Mouse (Mus musculus) embryo, embryonic 10.5 days (tissue): ENCODE measurements around the gene Rhoj.
"Not testable (repeated sequence)": the region's sequence is repeated elsewhere in the genome, so short reads cannot be mapped to it uniquely, and the experiment has no call there.

Source experiments
- DNase-seq: peaks from one replicate; pipeline ENCODE4 v3.0.0-alpha.2; 2015; ENCODE audit warnings: low spot score

Gene Rhoj

GRCm38 (mm10) chr12:75394011-75394773 lies 86.1 kb downstream of the Rhoj start:
- peak; percentile 53 for DNase-seq

DNA sequence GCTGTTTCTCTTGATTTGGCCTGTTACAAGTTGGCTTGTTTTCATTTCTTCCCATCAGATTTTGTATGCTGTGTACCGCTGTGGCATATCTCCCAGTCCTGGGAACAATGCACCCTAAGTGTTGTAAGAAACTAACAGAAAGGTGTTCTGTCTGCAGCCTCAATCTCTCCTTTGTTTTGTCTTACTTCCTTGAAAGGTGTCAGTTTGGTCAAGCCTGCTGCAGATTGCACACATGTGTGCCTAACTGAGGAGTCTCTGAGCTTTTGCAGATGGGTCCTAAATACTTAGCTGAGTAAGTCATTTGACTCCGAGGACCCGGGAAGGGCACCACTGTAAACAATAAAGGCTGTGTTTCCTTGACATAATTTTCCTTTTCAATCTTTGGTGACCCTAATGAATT lies 88.5 kb downstream of the Rhoj start:
- no peak for DNase-seq

GRCm38 (mm10) chr12:75397077-75397476 lies 89.0 kb downstream of the Rhoj start:
- DNase-seq: peak; percentile 28

- DNase-seq: no peak
Observed at GRCm38 (mm10) chr12:75412964-75413363, 104.8 kb downstream of the Rhoj start.

DNA sequence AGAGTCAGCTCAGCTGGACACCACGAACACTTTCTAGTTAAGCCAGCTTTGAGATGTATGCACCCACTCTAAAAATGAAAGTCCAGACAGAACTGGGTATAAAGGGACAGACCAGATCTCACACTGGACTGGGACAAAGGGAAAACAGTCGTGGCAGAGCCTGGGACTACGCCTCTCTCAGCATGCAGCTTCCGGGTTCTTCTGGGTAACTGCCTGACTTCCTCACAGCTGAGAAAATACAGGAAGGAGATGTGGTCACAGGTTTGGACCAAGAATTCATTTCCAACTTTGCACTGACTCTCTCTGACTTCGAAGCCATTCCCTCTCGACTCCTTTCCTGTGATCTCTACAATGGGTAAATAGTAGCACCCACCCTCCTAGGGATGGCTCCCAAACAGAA lies 106.9 kb downstream of the Rhoj start:
- peak; percentile 13 for DNase-seq

DNA sequence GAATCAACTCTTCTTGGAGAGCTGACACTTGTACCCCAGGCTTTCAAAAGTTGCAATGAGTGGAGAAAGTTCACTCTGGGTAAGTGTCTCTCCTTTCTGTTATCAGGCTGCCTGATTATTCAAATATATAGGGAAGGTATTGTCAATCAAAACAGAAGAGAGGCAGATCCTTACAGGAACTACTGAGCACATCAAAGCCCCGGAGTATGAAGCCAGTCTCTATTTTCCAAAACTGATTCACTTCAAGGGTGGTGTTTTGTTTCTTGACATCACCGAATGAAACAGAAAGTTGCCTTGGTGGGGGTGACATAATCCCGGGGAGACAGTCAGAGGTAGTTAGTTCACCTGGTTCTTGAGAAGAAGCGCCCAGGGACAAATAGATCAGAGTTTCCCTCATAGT lies 108.6 kb downstream of the Rhoj start, which contains the start of gene Gphb5:
TSS of gene Gphb5 (minus strand) at position 101 of the 400 bp plus-strand sequence.
- DNase-seq: no peak

- peak; percentile 5 for DNase-seq
Observed at GRCm38 (mm10) chr12:75424359-75424758, 116.2 kb downstream of the Rhoj start.

DNA sequence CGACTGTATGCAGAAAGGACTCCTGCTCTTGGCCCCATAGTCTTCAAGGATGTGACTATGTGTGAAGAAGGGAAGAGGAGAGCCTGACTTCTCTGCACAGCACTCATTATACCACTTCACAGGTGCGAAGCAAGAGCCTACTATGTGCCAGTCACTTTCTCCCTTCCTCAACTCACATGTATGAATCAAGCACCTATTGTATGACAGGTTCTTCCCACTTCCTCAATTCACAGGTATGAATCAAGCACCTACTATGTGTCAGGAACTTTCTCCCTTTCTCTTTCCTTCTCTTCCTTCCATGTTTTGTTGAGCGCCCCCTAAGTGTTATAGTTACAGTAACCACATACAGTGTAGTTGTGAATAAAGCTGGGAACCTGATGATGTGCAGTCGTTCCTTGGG lies 116.7 kb downstream of the Rhoj start:
- no peak for DNase-seq

DNA sequence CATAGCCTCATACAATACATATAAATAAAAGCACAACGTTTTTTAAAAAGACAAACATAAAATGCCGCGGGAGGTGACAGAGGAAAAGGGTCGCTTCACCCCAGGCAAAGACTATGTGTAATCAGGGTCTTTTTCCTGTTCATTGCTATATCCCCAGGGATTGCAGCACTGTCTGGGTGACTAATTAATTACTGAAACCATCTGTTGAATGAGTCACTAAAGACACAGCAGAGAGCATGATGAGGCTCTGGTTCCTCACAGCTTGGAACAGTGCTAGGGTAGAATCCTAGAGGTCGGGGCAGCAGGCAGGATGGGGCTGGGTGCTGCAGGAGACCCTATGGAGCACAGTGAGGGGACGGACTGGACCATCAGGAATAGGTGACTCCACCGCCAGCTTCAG lies 117.8 kb downstream of the Rhoj start:
- no peak for DNase-seq

DNA sequence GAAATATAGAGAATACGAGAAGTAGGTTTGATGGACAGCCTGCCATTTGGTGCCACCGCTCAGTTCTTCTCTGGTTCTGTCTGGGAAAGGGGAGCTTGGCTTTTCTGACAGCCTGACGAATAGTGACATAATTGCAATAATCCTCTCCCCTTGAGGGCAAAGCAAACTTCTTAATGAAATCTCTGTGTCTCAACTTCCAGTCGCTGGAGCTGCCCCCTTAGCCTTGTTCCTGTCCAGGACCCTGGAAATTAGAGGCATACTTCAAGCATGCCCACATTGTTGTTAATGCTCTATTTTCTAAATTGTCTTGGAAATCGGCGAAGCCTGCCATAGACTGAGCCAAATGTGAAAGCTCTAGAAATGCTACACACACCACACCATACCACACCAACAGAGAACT lies 120.6 kb downstream of the Rhoj start:
- DNase-seq: no peak

GRCm38 (mm10) chr12:75429685-75430396 lies 121.7 kb downstream of the Rhoj start:
- DNase-seq: no peak

DNA sequence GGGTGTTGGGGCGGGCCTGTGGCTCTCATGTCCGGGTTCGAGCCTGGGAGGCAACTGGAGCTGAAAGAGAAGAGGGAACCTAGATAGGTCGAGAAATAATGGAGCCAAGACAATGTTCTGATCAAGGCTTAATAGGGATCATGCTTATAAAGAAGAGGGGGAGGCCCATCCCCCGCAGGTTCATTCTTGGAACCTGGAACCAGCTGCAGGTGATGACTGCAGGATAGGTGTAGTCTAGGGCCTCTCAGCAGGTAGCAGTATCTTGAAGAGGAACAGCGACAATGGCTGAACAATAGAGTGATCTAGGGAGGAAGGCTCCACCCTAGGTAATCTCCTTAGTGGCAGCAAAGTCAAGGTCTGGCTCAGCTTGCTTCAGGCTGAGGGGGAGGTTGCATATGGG lies 124.3 kb downstream of the Rhoj start:
- DNase-seq: not testable (repeated sequence)

DNA sequence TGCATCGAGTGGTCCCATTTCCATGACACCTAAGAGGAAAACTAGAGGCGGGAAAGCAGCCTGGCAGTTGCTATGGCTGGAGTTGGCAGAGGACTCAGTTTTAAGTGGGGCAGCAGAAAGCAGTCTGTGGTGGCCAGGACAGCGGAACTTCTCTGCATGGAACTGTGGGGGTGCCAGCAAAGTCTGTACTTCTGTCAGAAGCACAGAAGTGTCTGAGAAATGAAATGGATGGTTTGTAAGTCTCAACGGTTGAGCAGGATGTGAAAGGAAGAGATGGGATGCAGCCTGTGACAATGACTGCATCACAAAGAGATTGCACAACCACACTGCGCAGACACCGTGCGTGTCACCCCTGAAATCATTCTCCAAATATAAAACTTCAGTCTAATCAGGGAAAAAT lies 138.1 kb downstream of the Rhoj start:
- no peak for DNase-seq

DNA sequence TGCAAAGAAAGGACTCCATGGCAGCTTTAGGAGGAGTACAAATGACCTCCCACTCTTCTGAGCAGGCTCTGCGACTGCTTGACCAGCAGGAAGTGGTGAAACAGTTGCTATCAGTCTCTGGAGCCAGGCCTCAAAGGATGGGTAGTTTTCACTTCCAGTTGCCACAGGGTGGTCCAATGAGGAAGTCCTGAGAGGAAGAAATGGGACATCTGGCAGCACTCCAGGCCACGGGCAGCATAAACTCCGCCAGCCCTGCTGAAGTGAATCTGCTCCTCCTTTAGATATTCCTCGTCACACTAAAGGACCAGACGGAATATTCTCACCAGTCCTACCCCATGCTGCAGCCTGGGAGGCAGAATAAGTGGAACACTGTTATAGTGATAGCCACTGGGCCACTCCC lies 140.8 kb downstream of the Rhoj start:
- no peak for DNase-seq

DNA sequence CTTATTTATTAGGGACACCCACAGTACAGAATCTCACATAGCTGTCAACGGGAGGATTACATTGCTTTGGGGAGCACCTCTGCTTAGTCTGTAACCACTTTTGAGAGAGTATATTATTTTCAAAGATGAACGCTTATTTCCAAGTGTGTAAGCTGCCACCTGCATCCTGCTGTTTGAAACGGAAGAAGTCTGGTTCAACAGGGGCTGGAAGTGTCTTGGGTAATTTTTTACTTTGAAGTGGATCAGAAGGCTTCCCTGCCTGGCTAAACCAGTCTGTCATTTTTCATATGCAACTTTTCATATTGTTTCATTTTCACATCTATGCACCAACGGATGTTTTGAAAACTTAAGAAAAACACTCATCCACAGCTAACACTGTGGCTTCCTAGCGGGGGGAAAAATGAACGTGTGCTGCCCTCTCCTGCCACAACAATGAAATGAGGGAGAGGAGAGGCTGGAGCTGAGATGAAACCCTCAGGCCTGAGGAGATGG lies 141.4 kb downstream of the Rhoj start:
- no peak for DNase-seq

- no peak for DNase-seq
Observed at GRCm38 (mm10) chr12:75450011-75450410, 141.9 kb downstream of the Rhoj start.

- no peak for DNase-seq
Observed at GRCm38 (mm10) chr12:75450592-75450991, 142.5 kb downstream of the Rhoj start.
